Mouse (Mus musculus) intestine, embryonic 14.5 days (tissue): ENCODE measurements around the gene Olfr767. TPM values are rescaled to one million over a fixed set of nuclear protein-coding genes. Genes with fewer than 3 reads are reported as not detected.
"Not testable (repeated sequence)": the region's sequence is repeated elsewhere in the genome, so short reads cannot be mapped to it uniquely, and the experiment has no call there.

ENCODE experiments used
- ATAC-seq: fragments of 200-750 bp; cut with Nextera tagmentation; replicated peaks from 2 replicates; pipeline ENCODE4 v1.8.0; 2017; ENCODE audit warnings: low read depth, moderate number of reproducible peaks, moderate TSS enrichment, moderate library complexity; ENCODE audit not compliant: low FRiP score, low TSS enrichment
- DNase-seq: peaks from one replicate; pipeline ENCODE4 v3.0.0-alpha.2; 2018; ENCODE audit warnings: low spot score
- H3K27ac ChIP-seq: fragments of 300-500 bp; sonication (generic); 2 replicates; pipeline ENCODE4 v1.5.1; 2014; ENCODE audit warnings: low read depth, mild to moderate bottlenecking, control low read depth
- H3K27me3 ChIP-seq: fragments of 300-500 bp; sonication (generic); replicated peaks from 2 replicates; pipeline ENCODE4 v1.6.1; 2014; ENCODE audit warnings: low read length, control low read depth; ENCODE audit not compliant: control insufficient read depth, insufficient read depth
- H3K36me3 ChIP-seq: fragments of 300-500 bp; sonication (generic); 2 replicates; pipeline ENCODE4 v1.6.1; 2014; ENCODE audit warnings: low read length, control low read depth; ENCODE audit not compliant: control insufficient read depth, insufficient read depth
- H3K4me1 ChIP-seq: fragments of 300-500 bp; sonication (generic); replicated peaks from 2 replicates; pipeline ENCODE4 v1.6.1; 2014; ENCODE audit warnings: low read length, control low read depth, mixed read lengths; ENCODE audit not compliant: control insufficient read depth, insufficient read depth
- H3K4me2 ChIP-seq: fragments of 300-500 bp; sonication (generic); 2 replicates; pipeline ENCODE4 v1.6.1; 2014; ENCODE audit warnings: low read length
- H3K4me3 ChIP-seq: fragments of 300-500 bp; sonication (generic); 2 replicates; pipeline ENCODE4 v1.5.1; 2014; ENCODE audit warnings: low read depth, low read length, control low read depth, mixed read lengths
- H3K9ac ChIP-seq: fragments of 300-500 bp; sonication (generic); 2 replicates; pipeline ENCODE4 v1.6.1; 2014; ENCODE audit warnings: mild to moderate bottlenecking, low read length
- H3K9me3 ChIP-seq: fragments of 300-500 bp; sonication (generic); 2 replicates; pipeline ENCODE4 v1.6.1; 2016; ENCODE audit warnings: low read length, control low read depth; ENCODE audit not compliant: control insufficient read depth
- WGBS: fragments of 180-500 bp; shearing (Covaris S2); extraction: QIAGEN DNeasy Blood & Tissue Kit; methylation state at CpG from one replicate; pipeline ENCODE4 v1.1.7; 2014; 5-methylcytosine and 5-hydroxymethylcytosine counted together
- polyA plus RNA-seq: library from polyadenylated mRNA; unstranded; fragments of >200 nt; fragmentation: Nextera tagmentation; extraction: Ambion mirVana; gene quantifications from 2 replicates; pipeline ENCODE4 v1.2.1, GENCODE M21; 2014

Gene Olfr767
- not detected in 2 replicates for polyA plus RNA-seq

GRCm38 (mm10) chr10:129082810-129083209 lies at the start of gene Olfr767:
Gene Olfr767, minus strand, starts transcription at chr10:129082910.
- not testable (repeated sequence) for H3K9ac ChIP-seq, DNase-seq, H3K4me2 ChIP-seq, H3K36me3 ChIP-seq, H3K9me3 ChIP-seq, H3K4me3 ChIP-seq, H3K27me3 ChIP-seq, ATAC-seq, H3K4me1 ChIP-seq, H3K27ac ChIP-seq

GRCm38 (mm10) chr10:129117761-129118160 lies 35.1 kb upstream of the Olfr767 start, which contains the start of gene Olfr769:
Gene Olfr769, minus strand, starts transcription at chr10:129117861.
- DNase-seq (no peak), ATAC-seq (no peak)
- Histone ChIP-seq H3K4me3 (no peak within 1 kb of the TSS), H3K4me1 (no peaks in the 10 kb centered on the region), H3K27ac (no peak within 1 kb of the TSS), H3K4me2 (no peak within 1 kb of the TSS), H3K9me3 (no peaks in the 10 kb centered on the region), H3K36me3 (no peaks in the 10 kb centered on the region), H3K27me3 (no peaks in the 10 kb centered on the region), H3K9ac (no peak within 1 kb of the TSS)
- WGBS = 79% methylated on average over 2 of the region's 2 CpGs

GRCm38 (mm10) chr10:129115146-129115545 lies 32.4 kb upstream of the Olfr767 start:
- Histone ChIP-seq H3K4me1 (no peaks in the 10 kb centered on the region), H3K27me3 (no peaks in the 10 kb centered on the region), H3K4me2 (no peak overlapping the region), H3K4me3 (no peak overlapping the region), H3K27ac (no peak overlapping the region), H3K36me3 (no peaks in the 10 kb centered on the region), H3K9me3 (no peaks in the 10 kb centered on the region), H3K9ac (no peak overlapping the region)
- no peak for ATAC-seq
- DNase-seq = no peak
- 92% methylated on average over 3 of the region's 3 CpGs for WGBS

- no peak overlapping the region for H3K9ac ChIP-seq
- no peaks in the 10 kb centered on the region for H3K36me3 ChIP-seq
- no peak overlapping the region for H3K4me2 ChIP-seq
- H3K9me3 ChIP-seq = no peaks in the 10 kb centered on the region
- H3K27ac ChIP-seq = no peak overlapping the region
- no peak overlapping the region for H3K4me3 ChIP-seq
- DNase-seq (no peak), ATAC-seq (no peak)
- 23% methylated on average over 3 of the region's 3 CpGs for WGBS
- no peaks in the 10 kb centered on the region for H3K4me1 ChIP-seq
- H3K27me3 ChIP-seq = no peaks in the 10 kb centered on the region
Measured at GRCm38 (mm10) chr10:129101231-129101630, 18.5 kb upstream of the Olfr767 start.

GRCm38 (mm10) chr10:129099275-129099674 lies 16.6 kb upstream of the Olfr767 start, which contains the start of gene Olfr768:
Gene Olfr768, minus strand, starts transcription at chr10:129099375.
- Histone ChIP-seq H3K9me3 (no peaks in the 10 kb centered on the region), H3K4me2 (no peak within 1 kb of the TSS), H3K27ac (no peak within 1 kb of the TSS), H3K27me3 (no peaks in the 10 kb centered on the region), H3K36me3 (no peaks in the 10 kb centered on the region), H3K4me3 (no peak within 1 kb of the TSS), H3K4me1 (no peaks in the 10 kb centered on the region), H3K9ac (no peak within 1 kb of the TSS)
- 74% methylated on average over 1 of the region's 1 CpGs for WGBS
- DNase-seq = no peak
- ATAC-seq = no peak

- DNase-seq (no peak), ATAC-seq (no peak)
- no peaks in the 10 kb centered on the region for H3K36me3 ChIP-seq
- no peak within 1 kb of the TSS for H3K9ac ChIP-seq
- H3K4me3 ChIP-seq = no peak within 1 kb of the TSS
- WGBS = 86% methylated on average over 2 of the region's 2 CpGs
- no peak within 1 kb of the TSS for H3K27ac ChIP-seq
- no peaks in the 10 kb centered on the region for H3K27me3 ChIP-seq
- H3K4me1 ChIP-seq = no peaks in the 10 kb centered on the region
- H3K9me3 ChIP-seq = no peaks in the 10 kb centered on the region
- H3K4me2 ChIP-seq = no peak within 1 kb of the TSS
Measured at GRCm38 (mm10) chr10:129068877-129069276, 13.8 kb downstream of the Olfr767 start, which contains the start of gene Olfr766-ps1. Gene Olfr766-ps1, minus strand, starts transcription at chr10:129068977.

GRCm38 (mm10) chr10:129049898-129050297 lies 32.8 kb downstream of the Olfr767 start, which contains the start of gene Olfr765:
Gene Olfr765, minus strand, starts transcription at chr10:129049998.
- not testable (repeated sequence) for H3K4me1 ChIP-seq, H3K27me3 ChIP-seq, H3K4me3 ChIP-seq, H3K36me3 ChIP-seq, H3K9me3 ChIP-seq, ATAC-seq, H3K9ac ChIP-seq, H3K4me2 ChIP-seq, H3K27ac ChIP-seq, DNase-seq

GRCm38 (mm10) chr10:129039796-129040195 lies 42.9 kb downstream of the Olfr767 start, which contains the start of gene Olfr764-ps1:
Gene Olfr764-ps1, minus strand, starts transcription at chr10:129039896.
- Histone ChIP-seq H3K36me3 (no peaks in the 10 kb centered on the region), H3K4me1 (no peaks in the 10 kb centered on the region), H3K4me3 (no peak within 1 kb of the TSS), H3K27ac (no peak within 1 kb of the TSS), H3K4me2 (no peak within 1 kb of the TSS), H3K9ac (no peak within 1 kb of the TSS), H3K27me3 (no peaks in the 10 kb centered on the region), H3K9me3 (no peaks in the 10 kb centered on the region)
- 78% methylated on average over 3 of the region's 3 CpGs for WGBS
- no peak for ATAC-seq
- DNase-seq = no peak

GRCm38 (mm10) chr10:129028343-129028742 lies 54.4 kb downstream of the Olfr767 start:
- H3K27ac ChIP-seq = no peak overlapping the region

More at GRCm38 (mm10) chr10:129028343-129028742, 54.4 kb downstream of the Olfr767 start:
- Histone ChIP-seq H3K4me1 (no peaks in the 10 kb centered on the region), H3K9me3 (no peaks in the 10 kb centered on the region), H3K4me3 (no peak overlapping the region), H3K4me2 (no peak overlapping the region), H3K27me3 (no peaks in the 10 kb centered on the region), H3K9ac (no peak overlapping the region), H3K36me3 (no peaks in the 10 kb centered on the region)
- no peak for ATAC-seq
- DNase-seq = no peak
- 68% methylated on average over 2 of the region's 2 CpGs for WGBS
